8 mouse cellular contexts compared by ENCODE assay signal in the genomic region with DNA sequence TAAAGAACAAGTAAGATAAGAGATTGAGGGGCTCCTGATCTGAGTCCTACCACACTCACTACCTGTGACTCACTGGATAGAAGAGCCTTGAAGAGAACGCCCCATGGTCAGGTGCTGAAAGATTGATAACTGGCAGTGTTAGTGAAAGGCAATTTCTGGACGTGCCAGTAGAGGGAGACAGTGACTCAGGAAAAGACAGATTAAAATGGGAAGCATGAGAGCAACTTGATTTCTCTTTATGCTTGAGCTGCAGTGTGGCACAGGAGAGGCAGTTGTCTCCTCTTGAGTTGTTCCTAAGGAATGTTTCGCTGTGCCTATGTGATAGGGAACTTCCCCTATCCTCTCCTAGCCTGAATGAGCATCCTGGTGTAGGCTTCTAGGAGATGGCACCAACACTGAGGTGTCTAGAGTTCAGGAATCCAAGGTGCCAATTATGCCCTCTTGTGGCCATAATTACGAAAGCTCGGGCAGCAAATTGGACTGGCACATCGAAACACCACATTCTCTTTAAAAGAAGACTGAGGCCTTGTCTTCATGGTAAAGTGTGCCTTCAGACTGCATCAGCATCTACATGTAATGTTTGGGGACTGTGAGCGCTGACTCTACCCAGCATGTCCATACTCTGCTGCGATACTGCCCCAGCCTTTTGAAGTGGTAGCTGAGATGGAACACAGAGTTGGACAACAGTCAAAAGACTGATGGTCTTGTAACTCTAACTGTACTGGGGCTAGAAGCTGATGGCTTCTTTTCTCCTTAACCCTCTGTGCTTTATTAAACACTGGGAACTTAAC. TPM values are rescaled to one million over a fixed set of nuclear protein-coding genes. Genes with fewer than 3 reads are reported as not detected.
DNase-seq lines count a peak whose midpoint lies in the region; ATAC-seq lines count a peak whose summit lies in the region.

No protein-coding gene starts in this region.

- peaks cover 6% of the 10 kb centered on the region for H3K4me1 ChIP-seq in megakaryocyte, embryonic 14.5 days

- peak; percentile 73 for ATAC-seq in inflammation-experienced regulatory T-cells, adult 6 months

- peaks cover 6% of the 10 kb centered on the region for H3K9me3 ChIP-seq in megakaryocyte, embryonic 14.5 days

- no peaks in the 10 kb centered on the region for H3K36me3 ChIP-seq in megakaryocyte, embryonic 14.5 days (replicated peaks; ENCODE audit: low read length)

- no peaks in the 10 kb centered on the region for H3K27me3 ChIP-seq in megakaryocyte, embryonic 14.5 days (replicated peaks)

- peak overlapping the region; percentile 85 for H3K4me3 ChIP-seq in megakaryocyte, embryonic 14.5 days (replicated peaks)

- peak; percentile 82 to 97 for DNase-seq in adrenal gland, adult (ENCODE audit: inconsistent age in 2 of 2, low spot score in 1 of 2)
- peak; percentile 84 for DNase-seq in embryo, embryonic 10.5 days (ENCODE audit: low spot score)
- peak; percentile 47 for DNase-seq in gastrocnemius, postnatal 25 days
- DNase-seq in left cerebral cortex, adult 8-10 months (ENCODE audit: low spot score in 2 of 2): peak; percentile 63 to 70
- peak; percentile 90 to 92 for DNase-seq in right cerebral cortex, adult 2 months (ENCODE audit: low spot score in 2 of 2)
- peak; percentile 71 for DNase-seq in urinary bladder, postnatal 25 days (ENCODE audit: low spot score)

RNA-seq across cellular contexts. Expression of a gene that starts 13.5 kb away (rescaled TPM):
- total RNA-seq in gastrocnemius, postnatal 25 days (2021): 1 to 10 TPM; 1.3 to 1.4 TPM
- polyA plus RNA-seq in inflammation-experienced regulatory T-cells, adult 6 months (2017; shearing (Covaris generic)): not detected
- total RNA-seq in left cerebral cortex, adult 8-10 months (2022): not detected
- not detected in 2 replicates for polyA plus RNA-seq in megakaryocyte, embryonic 14.5 days (2012; ENCODE audit: insufficient read depth, low replicate concordance)

RNA-seq across cellular contexts. Expression of a gene that starts 16.4 kb away (rescaled TPM):
- not detected for total RNA-seq in gastrocnemius, postnatal 25 days (2021)
- polyA plus RNA-seq in inflammation-experienced regulatory T-cells, adult 6 months (2017; shearing (Covaris generic)): not detected
- not detected for total RNA-seq in left cerebral cortex, adult 8-10 months (2022)
- polyA plus RNA-seq in megakaryocyte, embryonic 14.5 days (2012; ENCODE audit: insufficient read depth, low replicate concordance): not detected in 2 replicates

RNA-seq across cellular contexts. Expression of a gene that starts 24.2 kb away (rescaled TPM):
- 100 to 1,000 TPM; 540 to 563 TPM for total RNA-seq in gastrocnemius, postnatal 25 days (2021)
- polyA plus RNA-seq in inflammation-experienced regulatory T-cells, adult 6 months (2017; shearing (Covaris generic)): 100 to 1,000 TPM; 152 to 225 (median 175) TPM
- 1,000 to 10,000 TPM; 2,002 to 3,250 (median 2,603) TPM for total RNA-seq in left cerebral cortex, adult 8-10 months (2022)
- polyA plus RNA-seq in megakaryocyte, embryonic 14.5 days (2012; ENCODE audit: insufficient read depth, low replicate concordance): 199 and 636 TPM in 2 replicates

RNA-seq across cellular contexts. Expression of a gene that starts 31.4 kb away (rescaled TPM):
- total RNA-seq in gastrocnemius, postnatal 25 days (2021): not detected
- polyA plus RNA-seq in inflammation-experienced regulatory T-cells, adult 6 months (2017; shearing (Covaris generic)): not detected
- not detected for total RNA-seq in left cerebral cortex, adult 8-10 months (2022)
- not detected in 2 replicates for polyA plus RNA-seq in megakaryocyte, embryonic 14.5 days (2012; ENCODE audit: insufficient read depth, low replicate concordance)

RNA-seq across cellular contexts. Expression of a gene that starts 52.7 kb away (rescaled TPM):
- total RNA-seq in gastrocnemius, postnatal 25 days (2021): not detected
- not detected for polyA plus RNA-seq in inflammation-experienced regulatory T-cells, adult 6 months (2017; shearing (Covaris generic))
- total RNA-seq in left cerebral cortex, adult 8-10 months (2022): not detected
- polyA plus RNA-seq in megakaryocyte, embryonic 14.5 days (2012; ENCODE audit: insufficient read depth, low replicate concordance): not detected in 2 replicates

Comparison
In these comparisons a context has a peak if more than half of its experiments do, and no peak if none do; other contexts are left out.
1. Peak in every context shown above with its lines: DNase-seq, ATAC-seq and H3K4me3 ChIP-seq.